Mouse (Mus musculus) lung, postnatal 10 days (tissue): ENCODE data around the gene Ferd3l.

ENCODE experiments used
- DNase-seq: peaks from one replicate; pipeline ENCODE4 v3.0.0; 2021

Ferd3l gene

GRCm38 (mm10) chr12:33928331-33929192, at the start of gene Ferd3l:
TSS of gene Ferd3l (plus strand) at chr12:33928425.
- DNase-seq: no peak

DNA sequence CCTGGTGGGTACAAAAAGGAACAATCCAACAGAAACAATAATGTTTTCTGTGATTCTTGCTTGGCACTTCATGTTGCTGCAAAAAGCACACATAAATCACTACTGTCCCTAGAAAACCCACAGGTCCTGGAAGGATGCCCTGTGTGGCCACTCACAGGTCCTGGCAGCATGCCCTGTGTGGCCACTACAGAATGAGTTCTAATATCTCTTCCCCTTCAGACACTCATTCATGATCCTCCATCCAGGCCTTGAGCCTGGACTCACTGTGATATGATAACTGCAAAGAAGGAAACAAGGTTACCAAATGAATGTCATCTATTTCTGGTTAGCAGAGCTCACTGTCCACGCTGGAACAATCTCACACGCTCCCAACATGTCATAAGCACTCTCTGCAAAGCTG, 34.3 kb upstream of the Ferd3l start:
- DNase-seq: no peak

- no peak for DNase-seq
Observed at GRCm38 (mm10) chr12:33894621-33895020, 33.6 kb upstream of the Ferd3l start.

GRCm38 (mm10) chr12:33926751-33927150, 1.5 kb upstream of the Ferd3l start:
- peak; percentile 5 for DNase-seq

DNA sequence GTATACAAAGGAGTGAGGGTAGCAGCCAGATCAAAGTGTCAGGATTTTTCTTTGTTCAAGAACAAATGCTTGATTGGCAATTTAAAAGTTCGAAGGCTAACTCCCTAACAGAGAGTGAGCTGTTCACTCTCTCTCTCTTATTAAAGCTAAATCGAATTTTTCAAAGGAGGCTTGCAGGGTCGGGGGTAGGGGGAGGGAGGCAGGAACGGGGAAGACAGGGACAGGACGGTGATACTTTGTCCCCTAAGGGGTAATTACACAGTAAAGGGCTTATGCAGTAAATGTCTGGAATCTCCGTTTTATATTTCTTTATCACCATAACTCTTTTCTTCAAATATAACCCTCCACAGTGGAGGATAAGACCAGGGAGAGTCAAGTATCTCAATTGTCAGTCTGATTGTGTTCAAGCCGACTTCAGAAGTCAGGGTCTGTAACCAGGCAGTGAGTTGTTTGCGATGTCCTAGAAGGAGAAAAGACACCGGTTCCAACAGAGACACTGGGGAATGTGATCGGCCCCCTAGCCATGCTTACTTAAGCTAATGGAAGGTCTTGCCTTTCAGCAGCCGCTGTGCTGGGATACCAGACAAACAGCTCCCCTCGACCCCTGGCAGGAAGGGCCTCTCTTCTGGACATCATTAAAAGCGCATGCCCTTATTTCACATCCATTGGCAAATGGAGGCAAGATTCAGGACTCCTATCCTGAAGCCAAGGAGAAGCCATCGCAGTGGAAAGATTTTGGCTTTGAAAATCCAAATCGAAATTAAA, 709 bp upstream of the Ferd3l start:
- no peak for DNase-seq

DNA sequence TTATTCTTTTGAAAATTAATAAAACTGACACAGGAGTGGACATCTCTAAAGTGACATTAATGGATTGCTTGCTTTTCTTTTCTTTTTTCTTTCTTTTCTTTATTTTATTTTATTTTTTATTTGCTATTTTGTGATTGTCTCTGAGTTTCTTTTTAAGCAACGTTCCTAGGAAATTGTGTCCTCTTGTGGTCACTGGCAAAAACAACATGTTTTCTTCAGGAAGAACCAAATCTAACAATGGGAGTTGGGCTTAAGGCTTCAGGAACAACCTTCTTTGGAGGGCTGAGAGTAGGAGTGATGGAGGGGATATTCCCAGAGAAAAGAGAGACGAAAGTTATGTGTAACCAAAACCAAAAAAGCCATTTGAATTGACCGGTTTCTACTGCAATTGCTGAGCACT, 24.6 kb downstream of the Ferd3l start:
- no peak for DNase-seq

- DNase-seq: no peak
Observed at GRCm38 (mm10) chr12:33954931-33955565, 26.8 kb downstream of the Ferd3l start.

GRCm38 (mm10) chr12:33955606-33956295, 27.5 kb downstream of the Ferd3l start:
- DNase-seq: no peak

DNA sequence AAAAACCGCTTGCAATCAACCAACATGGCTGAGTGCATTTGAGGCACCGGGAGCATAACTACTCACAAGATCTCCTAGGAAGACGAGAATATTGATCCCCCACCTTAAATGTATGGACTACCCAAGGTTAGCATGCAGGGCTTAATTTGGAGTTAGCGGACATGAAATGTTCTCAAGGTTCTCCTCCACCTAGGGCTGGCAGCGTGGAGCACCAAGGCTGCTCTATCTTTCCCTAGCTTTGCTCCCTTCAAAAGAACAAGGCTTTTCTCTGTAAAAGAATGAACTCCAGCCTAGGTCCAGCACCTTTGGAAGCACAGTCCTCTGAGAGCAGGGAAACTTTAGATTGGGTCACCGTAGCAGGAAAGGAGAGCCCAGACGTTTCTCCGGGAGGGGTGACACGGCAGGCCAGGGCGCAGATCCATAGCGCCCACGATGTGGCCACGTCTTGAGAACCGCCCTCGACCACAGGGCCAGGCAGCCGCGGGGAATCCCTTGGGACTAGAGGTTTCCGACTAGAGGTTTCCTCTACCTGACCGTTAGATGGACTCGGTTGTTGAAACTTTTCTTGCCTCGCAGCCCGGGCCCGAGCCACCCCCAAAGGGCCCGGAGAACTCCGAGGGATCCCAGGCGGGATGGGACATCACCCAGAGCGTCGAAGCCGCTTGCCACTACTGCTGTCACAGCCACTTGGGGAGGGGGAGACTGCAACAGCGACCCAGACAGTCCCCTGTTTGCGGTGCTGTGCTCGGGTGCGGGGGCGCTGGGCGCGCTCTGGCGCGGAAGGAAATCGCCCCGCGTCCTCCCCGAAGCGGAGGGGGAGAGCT, 28.6 kb downstream of the Ferd3l start:
- DNase-seq: no peak

DNA sequence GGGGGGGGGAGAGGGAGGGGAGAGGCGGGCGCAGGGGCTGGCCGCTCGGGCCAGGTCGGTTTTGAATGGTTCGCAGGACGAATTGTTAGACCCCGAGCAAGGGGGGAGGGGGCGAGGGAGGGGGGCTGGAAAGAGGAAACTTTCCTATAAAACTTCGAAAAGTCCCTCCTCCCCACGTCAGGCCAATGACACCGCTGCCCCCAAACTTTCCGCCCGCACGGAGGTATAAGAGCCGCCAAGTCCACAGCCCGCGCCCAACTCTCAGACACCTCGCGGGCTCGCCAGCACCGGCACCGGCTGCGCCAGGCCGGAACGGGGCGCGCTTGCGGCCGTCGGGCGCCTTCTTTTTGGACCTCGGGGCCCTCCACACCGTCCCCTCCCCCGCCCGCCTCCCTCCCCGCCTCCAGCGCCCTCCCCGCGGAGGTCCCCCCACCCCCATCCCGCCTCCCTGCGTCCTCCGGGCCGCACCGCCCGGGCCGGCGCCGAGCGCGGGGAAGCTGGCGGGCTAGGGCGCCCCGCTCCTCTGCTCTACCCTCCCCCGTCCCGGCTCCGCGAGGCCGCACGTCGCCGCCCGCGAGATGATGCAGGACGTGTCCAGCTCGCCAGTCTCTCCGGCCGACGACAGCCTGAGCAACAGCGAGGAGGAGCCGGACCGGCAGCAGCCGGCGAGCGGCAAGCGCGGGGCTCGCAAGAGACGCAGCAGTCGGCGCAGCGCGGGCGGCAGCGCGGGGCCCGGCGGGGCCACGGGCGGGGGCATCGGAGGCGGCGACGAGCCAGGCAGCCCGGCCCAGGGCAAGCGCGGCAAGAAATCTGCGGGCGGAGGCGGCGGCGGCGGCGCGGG, 29.4 kb downstream of the Ferd3l start, which contains the start of gene Twist1:
Gene Twist1, plus strand, starts transcription at position 272 of the 841 bp plus-strand sequence.
- DNase-seq: peak; percentile 53

DNA sequence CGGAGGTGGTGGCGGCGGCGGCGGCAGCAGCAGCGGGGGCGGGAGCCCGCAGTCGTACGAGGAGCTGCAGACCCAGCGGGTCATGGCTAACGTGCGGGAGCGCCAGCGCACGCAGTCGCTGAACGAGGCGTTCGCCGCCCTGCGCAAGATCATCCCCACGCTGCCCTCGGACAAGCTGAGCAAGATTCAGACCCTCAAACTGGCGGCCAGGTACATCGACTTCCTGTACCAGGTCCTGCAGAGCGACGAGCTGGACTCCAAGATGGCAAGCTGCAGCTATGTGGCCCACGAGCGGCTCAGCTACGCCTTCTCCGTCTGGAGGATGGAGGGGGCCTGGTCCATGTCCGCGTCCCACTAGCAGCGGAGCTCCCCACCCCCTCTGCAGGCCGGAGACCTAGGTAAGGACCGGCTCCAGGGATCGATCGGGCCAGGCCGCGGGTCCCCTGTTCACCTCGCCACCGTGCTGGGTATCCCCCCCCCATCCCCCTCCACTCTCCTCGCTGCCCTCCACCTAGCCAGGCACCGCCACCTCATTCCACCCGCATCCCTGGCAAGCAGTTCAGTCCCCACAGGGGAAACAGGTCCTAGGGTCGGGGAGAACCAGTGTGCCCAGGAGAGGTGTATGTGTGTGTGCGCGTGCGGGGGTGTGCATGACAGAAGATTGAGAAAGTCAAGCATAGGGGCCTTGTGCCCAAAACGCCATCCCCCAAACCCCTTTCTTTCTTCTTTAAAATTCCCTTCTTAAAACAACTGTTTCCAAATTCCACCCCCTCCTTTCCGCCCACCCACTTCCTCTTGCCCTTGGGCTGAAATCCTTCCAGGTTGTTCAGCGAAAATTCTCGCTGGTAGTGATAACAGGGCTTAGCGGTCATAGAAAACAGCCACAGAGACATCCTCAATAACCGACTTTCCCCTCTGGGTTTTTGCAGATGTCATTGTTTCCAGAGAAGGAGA, 30.3 kb downstream of the Ferd3l start:
- DNase-seq: no peak

DNA sequence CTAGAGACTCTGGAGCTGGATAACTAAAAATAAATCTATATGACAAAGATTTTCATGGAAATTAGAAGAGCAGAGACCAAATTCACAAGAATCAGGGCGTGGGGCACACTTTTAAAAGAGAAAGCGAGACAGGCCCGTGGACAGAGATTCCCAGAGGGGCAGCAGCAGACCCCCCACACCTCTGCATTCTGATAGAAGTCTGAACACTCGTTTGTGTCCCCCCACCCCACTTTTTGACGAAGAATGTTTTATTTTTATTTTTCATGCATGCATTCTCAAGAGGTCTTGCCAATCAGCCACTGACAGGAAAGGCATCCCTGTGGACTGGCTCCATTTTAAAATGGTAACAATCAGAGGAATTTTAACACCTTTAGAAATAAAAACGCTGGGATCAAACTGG, 31.0 kb downstream of the Ferd3l start:
- no peak for DNase-seq

GRCm38 (mm10) chr12:33959846-33960245, 31.6 kb downstream of the Ferd3l start:
- DNase-seq: no peak

DNA sequence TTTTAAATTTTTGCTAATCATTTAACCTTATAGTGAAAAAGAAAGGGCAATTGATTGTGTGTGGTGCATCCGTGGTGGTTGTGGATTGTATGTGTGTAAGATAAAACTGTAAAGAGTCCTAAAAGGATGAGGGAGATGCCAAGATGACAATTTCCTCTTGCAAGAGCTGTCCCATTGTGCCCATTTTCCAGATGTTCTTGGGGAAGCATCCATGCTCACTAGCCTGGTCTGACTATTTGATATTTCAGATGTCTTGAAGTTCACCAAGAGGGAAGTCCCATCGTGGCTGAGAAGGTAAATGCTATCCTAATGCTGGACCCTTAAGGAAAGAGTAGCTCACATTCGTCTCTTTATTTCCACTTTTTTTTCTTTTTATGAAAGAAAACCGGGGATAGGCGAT, 32.8 kb downstream of the Ferd3l start:
- DNase-seq: no peak

DNA sequence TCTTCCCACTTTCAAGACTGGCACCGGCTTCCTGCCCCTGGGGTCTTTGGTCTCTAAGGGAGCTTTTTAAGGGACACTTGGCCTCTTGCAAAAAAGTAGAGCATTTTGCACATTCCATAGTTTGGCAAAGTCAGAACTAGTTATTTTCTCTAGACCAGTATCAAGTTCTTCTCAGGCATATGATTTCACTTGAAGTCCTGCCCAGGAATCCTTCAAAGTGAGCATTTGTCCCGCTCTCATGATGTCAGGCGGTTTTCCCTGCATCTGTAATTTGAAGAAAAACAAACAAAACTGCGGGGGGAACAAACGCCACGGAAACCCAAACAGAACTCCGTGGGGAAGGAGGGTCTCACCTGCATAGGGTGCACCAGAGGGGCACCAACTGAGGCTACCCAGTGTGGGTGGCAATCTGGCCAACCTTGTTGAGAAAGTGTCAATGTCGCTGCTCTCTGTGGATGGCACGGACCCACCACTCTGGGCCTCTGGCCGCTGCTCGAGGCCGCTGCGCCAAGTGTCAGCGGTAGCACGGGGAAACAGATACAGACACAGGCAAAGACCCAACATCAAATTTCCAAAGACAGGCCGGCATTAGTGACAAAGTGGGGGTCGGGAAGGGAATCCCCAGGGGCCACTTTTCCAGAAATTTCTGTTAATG, 34.0 kb downstream of the Ferd3l start:
- no peak for DNase-seq

DNA sequence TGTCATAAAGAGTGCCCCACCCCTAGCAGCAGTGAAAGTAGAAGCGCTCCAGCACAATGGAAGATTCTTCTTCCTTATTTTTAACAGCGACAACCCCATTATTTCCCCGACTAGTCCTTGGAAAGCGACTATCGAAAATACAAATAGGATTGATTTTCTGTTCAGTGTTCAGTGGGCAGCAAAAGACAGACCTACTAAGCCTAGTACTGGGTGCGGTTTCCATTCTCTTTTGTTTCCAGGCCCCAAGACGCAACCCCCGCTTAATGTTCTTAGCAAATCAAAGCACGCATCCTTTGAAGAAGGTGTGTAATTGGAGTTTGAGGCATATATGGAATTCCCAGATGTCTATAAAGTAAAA, 34.5 kb downstream of the Ferd3l start:
- DNase-seq: no peak

DNA sequence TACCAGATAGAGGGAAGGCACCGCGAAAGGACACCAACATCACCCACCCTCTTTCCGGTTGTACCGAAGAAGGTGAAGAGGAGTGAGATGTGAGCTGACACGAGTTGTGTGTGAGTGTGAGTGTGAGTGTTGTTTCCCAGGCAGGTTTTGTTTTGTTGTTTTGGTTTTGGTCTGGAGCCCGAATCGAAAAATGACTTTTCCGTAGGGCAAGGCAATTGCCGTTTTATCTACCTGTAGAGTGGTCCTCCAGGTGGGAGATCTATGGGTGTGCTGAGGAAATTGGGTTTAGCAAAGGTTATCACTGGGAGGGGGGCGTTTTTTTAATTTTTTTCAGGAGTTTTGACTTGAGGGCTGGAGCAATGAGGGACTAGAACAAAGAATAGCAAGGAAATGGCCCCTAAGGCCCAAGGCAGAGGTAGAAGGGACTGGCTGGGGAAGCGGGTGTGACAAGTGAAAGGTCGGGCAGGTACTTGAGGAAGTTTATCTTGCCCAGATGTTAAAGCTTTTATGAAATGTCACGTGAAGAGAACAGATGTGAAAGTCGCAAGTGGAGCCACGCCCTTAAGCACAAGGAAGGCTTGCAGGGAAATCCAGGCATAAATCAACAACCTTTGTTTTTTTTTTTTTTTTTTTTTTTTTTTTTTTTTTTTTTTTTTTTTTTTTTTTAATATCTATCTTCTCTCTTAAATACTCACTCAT, 35.6 kb downstream of the Ferd3l start:
- no peak for DNase-seq

DNA sequence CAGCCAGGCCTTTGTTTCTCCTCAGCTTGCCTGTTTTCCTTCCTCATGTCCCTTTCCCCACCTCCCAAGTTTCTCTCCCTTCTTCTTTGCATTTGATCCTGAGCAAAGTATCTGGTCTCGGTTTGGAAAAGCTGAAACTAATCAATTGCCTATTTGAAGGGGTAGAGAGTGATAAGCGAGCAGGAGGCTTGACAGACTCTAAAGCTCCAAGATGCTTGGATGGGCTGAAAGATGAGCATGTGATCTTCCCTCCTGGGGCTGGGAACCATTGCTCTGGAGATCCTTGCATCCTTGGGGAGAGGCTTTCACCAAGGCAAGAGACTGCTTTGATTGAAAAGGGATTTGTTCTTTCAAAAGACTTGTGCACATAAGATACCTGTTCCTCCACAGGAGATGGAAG, 36.2 kb downstream of the Ferd3l start:
- DNase-seq: no peak
